Mouse (Mus musculus) lung, embryonic 14.5 days (tissue): ENCODE results near the gene Megf8. TPM values are rescaled to one million over a fixed set of nuclear protein-coding genes. Genes with fewer than 3 reads are reported as not detected.
"Not testable (repeated sequence)": the region's sequence is repeated elsewhere in the genome, so short reads cannot be mapped to it uniquely, and the experiment has no call there.

Experiments used
- ATAC-seq: fragments of 200-750 bp; cut with Nextera tagmentation; 2 replicates; pipeline ENCODE4 v1.8.0; 2017; ENCODE audit warnings: mild to moderate bottlenecking, moderate TSS enrichment, moderate library complexity; ENCODE audit not compliant: insufficient read depth
- DNase-seq: peaks from one replicate; pipeline ENCODE4 v3.0.0-alpha.2; 2015
- H3K27ac ChIP-seq: fragments of 300-500 bp; sonication (generic); 2 replicates; pipeline ENCODE4 v1.5.1; 2014; ENCODE audit warnings: low read depth, mild to moderate bottlenecking, moderate library complexity
- H3K27me3 ChIP-seq: fragments of 300-500 bp; sonication (generic); 2 replicates; pipeline ENCODE4 v1.6.1; 2014; ENCODE audit warnings: low read length, control low read depth; ENCODE audit not compliant: insufficient read depth
- H3K36me3 ChIP-seq: fragments of 300-500 bp; sonication (generic); 2 replicates; pipeline ENCODE4 v1.6.1; 2014; ENCODE audit warnings: control low read depth; ENCODE audit not compliant: insufficient read depth
- H3K4me1 ChIP-seq: fragments of 300-500 bp; sonication (generic); 2 replicates; pipeline ENCODE4 v1.6.1; 2014; ENCODE audit warnings: antibody characterized with exemption, control low read depth; ENCODE audit not compliant: insufficient read depth
- H3K4me2 ChIP-seq: fragments of 300-500 bp; sonication (generic); 2 replicates; pipeline ENCODE4 v1.6.1; 2014; ENCODE audit warnings: mild to moderate bottlenecking
- H3K4me3 ChIP-seq: fragments of 300-500 bp; sonication (generic); 2 replicates; pipeline ENCODE4 v1.5.1; 2014; ENCODE audit warnings: low read depth, low read length
- H3K9ac ChIP-seq: fragments of 300-500 bp; sonication (generic); 2 replicates; pipeline ENCODE4 v1.6.1; 2014
- H3K9me3 ChIP-seq: fragments of 300-500 bp; sonication (generic); 2 replicates; pipeline ENCODE4 v1.6.1; 2016; ENCODE audit warnings: low read depth, low read length, control low read depth
- CTCF ChIP-seq: IDR thresholded peaks from 2 replicates; pipeline ENCODE4 v1.5.1; 2016; ENCODE audit warnings: antibody characterized with exemption, low read depth
- WGBS: fragments of 180-500 bp; shearing (Covaris S2); extraction: QIAGEN DNeasy Blood & Tissue Kit; methylation state at CpG from one replicate; pipeline ENCODE4 v1.1.7; 2014; 5-methylcytosine and 5-hydroxymethylcytosine counted together
- polyA plus RNA-seq: library from polyadenylated mRNA; unstranded; fragments of >200 nt; fragmentation: Nextera tagmentation; extraction: Ambion mirVana; gene quantifications from 2 replicates; pipeline ENCODE4 v1.2.1, GENCODE M21; 2014

The Megf8 gene
- polyA plus RNA-seq, 1 experiment from 2014 or later = 14.9 TPM

DNA sequence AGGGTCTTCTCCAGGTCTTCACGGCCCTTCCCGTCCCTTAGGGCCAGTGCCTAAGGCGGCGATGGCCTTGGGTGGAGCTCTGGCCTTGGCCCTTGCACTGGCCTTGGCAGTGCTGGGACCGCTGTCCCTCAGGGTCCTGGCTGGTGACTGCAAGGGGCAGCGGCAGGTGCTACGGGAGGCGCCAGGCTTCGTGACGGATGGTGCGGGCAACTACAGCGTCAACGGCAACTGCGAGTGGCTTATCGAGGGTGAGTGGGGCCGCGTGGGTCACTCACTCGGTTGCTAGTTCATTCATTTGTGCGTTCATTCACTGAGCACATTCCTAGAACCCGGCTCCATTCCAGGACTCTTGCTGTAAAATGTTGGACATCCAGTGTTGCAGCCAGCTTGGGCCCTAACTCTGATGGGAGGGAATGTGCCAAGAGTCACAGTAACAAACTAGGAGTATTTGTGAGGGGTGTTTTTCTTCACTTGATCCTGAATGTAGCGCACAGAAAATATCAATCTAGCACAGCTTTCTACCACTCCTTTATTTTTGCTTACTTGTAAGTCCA lies 559 bp downstream of the Megf8 start:
- peak overlapping the region; percentile 67 for H3K4me3 ChIP-seq
- TF ChIP-seq CTCF = no peak
- H3K36me3 ChIP-seq = no peaks in the 10 kb centered on the region
- H3K27me3 ChIP-seq = peaks cover 35% of the 10 kb centered on the region
- H3K27ac ChIP-seq = peak overlapping the region; percentile 88
- H3K4me2 ChIP-seq = peak overlapping the region; percentile 99
- peaks cover 16% of the 10 kb centered on the region for H3K4me1 ChIP-seq
- 8% methylated on average over 21 of the region's 21 CpGs for WGBS
- peak overlapping the region; percentile 75 for H3K9ac ChIP-seq
- H3K9me3 ChIP-seq = no peaks in the 10 kb centered on the region
- DNase-seq (no peak), ATAC-seq (no peak)

GRCm38 (mm10) chr7:25322058-25322484 lies 5.1 kb downstream of the Megf8 start:
- H3K4me1 ChIP-seq = peaks cover 12% of the 10 kb centered on the region
- peak overlapping the region; percentile 41 for H3K4me2 ChIP-seq
- WGBS = 3% methylated on average over 6 of the region's 6 CpGs
- H3K27me3 ChIP-seq = no peaks in the 10 kb centered on the region
- ATAC-seq (peak; percentile 85), DNase-seq (peak; percentile 94)
- H3K36me3 ChIP-seq = no peaks in the 10 kb centered on the region; the same call in 1 of the 2 replicates
- TF ChIP-seq CTCF = no peak
- peak overlapping the region; percentile 33 for H3K9ac ChIP-seq
- peak overlapping the region; percentile 95 for H3K27ac ChIP-seq
- peak overlapping the region; percentile 10; the same call in 1 of the 2 replicates for H3K4me3 ChIP-seq
- no peaks in the 10 kb centered on the region for H3K9me3 ChIP-seq

DNA sequence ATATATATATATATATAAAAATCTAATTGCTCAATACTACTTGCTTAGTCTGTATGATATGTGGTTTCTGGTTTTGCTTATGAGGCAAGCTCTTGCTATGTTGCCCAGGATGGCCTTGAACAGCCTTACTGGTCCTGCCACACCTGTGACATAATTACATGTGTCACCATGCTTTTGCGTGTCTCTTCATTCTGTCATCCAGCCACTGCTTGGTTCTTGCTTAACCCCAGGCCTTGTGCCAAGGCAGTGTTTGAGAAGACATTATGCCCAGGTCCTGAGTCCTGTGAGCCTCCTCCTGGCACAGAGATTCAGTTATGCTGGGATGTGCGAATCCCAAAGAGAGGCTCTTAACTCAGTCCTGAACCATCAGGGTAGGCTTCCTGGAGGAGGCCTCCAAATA lies 6.3 kb downstream of the Megf8 start:
- Histone ChIP-seq H3K4me1 (peaks cover 6% of the 10 kb centered on the region), H3K4me2 (no peak overlapping the region), H3K27ac (no peak overlapping the region), H3K9ac (no peak overlapping the region), H3K9me3 (no peaks in the 10 kb centered on the region), H3K4me3 (no peak overlapping the region), H3K36me3 (peaks cover 9% of the 10 kb centered on the region; the same call in 1 of the 2 replicates), H3K27me3 (no peaks in the 10 kb centered on the region)
- DNase-seq = no peak
- no peak for ATAC-seq
- no peak for TF ChIP-seq CTCF
- WGBS = 87% methylated on average over 2 of the region's 2 CpGs

DNA sequence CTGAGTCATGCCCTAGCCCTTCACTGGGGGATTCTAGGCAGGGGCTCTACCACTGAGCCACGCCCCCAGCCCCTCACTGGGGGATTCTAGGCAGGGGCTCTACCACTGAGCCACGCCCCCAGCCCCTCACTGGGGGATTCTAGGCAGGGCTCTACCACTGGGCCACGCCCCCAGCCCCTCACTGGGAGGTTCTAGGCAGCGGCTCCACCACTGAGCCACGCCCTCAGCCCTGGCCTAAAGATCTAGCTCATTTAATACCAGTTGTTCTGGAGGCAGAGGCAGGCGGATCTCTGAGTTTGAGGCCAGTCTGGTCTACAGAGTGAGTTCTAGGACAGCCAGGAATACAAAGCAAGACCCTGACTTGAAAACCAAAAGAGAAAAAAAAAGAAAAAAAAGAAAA lies 8.5 kb downstream of the Megf8 start:
- H3K36me3 ChIP-seq = peaks cover 18% of the 10 kb centered on the region; the same call in 1 of the 2 replicates
- not testable (repeated sequence) for H3K9ac ChIP-seq, H3K4me3 ChIP-seq, H3K4me2 ChIP-seq, ATAC-seq, DNase-seq, H3K9me3 ChIP-seq, H3K27ac ChIP-seq, H3K4me1 ChIP-seq, H3K27me3 ChIP-seq
- 91% methylated on average over 5 of the region's 6 CpGs for WGBS

DNA sequence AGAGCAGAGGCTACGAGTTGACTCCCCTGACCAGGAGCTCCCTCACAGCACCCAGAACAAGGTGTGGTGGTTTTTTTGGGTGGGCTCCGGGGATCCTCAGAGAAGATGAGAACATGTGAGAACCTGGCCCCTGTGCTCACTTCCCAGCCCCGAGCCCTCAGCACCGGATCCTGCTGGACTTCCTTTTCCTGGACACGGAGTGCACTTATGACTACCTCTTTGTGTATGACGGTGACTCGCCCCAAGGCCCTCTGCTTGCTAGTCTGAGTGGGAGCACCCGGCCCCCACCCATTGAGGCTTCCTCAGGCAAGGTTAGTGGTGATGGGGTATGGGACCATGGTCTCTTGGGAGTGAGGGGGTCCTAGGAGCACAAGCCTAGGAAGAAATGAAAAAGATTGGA lies 9.3 kb downstream of the Megf8 start:
- no peak for TF ChIP-seq CTCF
- 85% methylated on average over 8 of the region's 8 CpGs for WGBS

DNA sequence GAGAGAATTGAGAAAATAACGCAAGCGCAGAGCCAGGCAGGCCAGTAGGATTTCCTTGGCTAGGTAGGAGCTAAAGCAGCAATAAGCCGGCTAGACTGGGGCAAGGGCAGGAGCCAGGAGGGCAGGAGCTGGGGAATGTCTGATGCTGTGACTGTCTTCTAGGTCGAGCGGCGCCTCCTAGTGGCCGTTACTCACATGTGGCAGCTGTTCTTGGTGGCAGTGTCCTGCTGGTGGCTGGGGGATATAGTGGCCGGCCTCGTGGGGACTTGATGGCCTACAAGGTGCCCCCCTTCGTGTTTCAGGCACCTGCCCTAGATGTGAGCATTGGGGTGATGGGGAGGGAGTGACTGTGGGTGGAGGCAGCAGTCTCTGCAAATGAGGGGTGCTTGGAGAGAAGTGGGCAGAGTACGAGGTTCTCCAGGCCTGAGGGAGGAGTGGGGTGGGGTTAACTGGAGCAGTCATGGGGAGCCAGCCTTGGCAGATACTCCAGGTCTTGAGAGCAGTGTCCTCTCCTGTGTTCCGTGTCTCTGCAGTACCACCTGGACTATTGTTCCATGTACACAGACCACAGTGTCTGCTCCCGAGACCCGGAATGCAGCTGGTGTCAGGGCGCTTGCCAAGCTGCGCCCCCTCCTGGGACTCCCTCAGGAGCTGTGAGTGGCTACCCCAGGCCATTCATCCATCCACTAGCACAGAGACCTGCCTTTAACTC lies 16.8 kb downstream of the Megf8 start:
- Histone ChIP-seq H3K4me2 (no peak overlapping the region), H3K9ac (no peak overlapping the region), H3K4me1 (no peaks in the 10 kb centered on the region), H3K9me3 (no peaks in the 10 kb centered on the region), H3K27ac (no peak overlapping the region), H3K4me3 (no peak overlapping the region), H3K27me3 (no peaks in the 10 kb centered on the region), H3K36me3 (peaks cover 53% of the 10 kb centered on the region)
- 41% methylated on average over 16 of the region's 16 CpGs for WGBS
- ATAC-seq (peak; percentile 63), DNase-seq (peak; percentile 87)
- TF ChIP-seq CTCF = peak; percentile 90

More for the DNA sequence above, 9.3 kb downstream of the Megf8 start:
- DNase-seq (no peak), ATAC-seq (no peak)
- Histone ChIP-seq H3K36me3 (peaks cover 26% of the 10 kb centered on the region), H3K27me3 (no peaks in the 10 kb centered on the region), H3K9ac (no peak overlapping the region), H3K9me3 (no peaks in the 10 kb centered on the region), H3K4me2 (no peak overlapping the region), H3K27ac (0 out of 2 replicates have a peak overlapping the region, but pooled peaks have one; percentile 8), H3K4me3 (no peak overlapping the region), H3K4me1 (peaks cover 6% of the 10 kb centered on the region)

DNA sequence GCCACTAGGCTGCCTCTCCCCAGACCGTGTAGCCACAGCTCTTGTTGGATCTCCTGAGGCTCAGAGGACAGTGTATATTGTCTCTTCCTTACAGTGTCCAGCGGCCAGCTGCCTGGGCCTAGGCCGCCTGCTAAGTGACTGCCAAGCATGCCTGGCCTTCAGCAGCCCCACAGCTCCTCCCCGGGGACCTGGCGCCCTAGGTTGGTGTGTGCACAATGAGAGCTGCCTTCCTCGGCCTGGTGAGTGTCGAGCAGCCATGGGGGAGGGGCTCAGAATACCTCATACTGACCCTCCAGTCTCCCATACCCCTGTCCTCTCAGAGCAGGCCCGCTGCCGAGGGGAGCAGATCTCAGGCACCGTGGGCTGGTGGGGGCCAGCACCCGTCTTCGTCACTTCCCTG lies 17.5 kb downstream of the Megf8 start:
- DNase-seq = no peak
- TF ChIP-seq CTCF = no peak
- 81% methylated on average over 12 of the region's 12 CpGs for WGBS
- Histone ChIP-seq H3K4me2 (no peak overlapping the region), H3K27me3 (no peaks in the 10 kb centered on the region), H3K27ac (no peak overlapping the region), H3K36me3 (peaks cover 53% of the 10 kb centered on the region), H3K9ac (no peak overlapping the region), H3K4me1 (no peaks in the 10 kb centered on the region), H3K4me3 (no peak overlapping the region), H3K9me3 (no peaks in the 10 kb centered on the region)
- ATAC-seq = no peak
